Mouse (Mus musculus) neural tube, embryonic 13.5 days (tissue): ENCODE measurements at regions not wholly inside any gene's neighbourhood (a gene's known extent, or its start where the extent isn't known, plus 50 kb on each side); places are given as distances from the start of the nearest gene placed in this dataset.

ENCODE experiments used
- ATAC-seq: fragments of 200-750 bp; cut with Nextera tagmentation; 2 replicates; pipeline ENCODE4 v1.8.0; 2017; ENCODE audit warnings: low read depth, mild to moderate bottlenecking, moderate TSS enrichment, moderate library complexity
- H3K27ac ChIP-seq: fragments of 300-500 bp; sonication (generic); replicated peaks from 2 replicates; pipeline ENCODE4 v1.5.1; 2015; ENCODE audit warnings: moderate library complexity, mild to moderate bottlenecking, inconsistent platforms
- H3K27me3 ChIP-seq: fragments of 300-500 bp; sonication (generic); 2 replicates; pipeline ENCODE4 v1.6.1; 2015; ENCODE audit warnings: mild to moderate bottlenecking, inconsistent platforms
- H3K36me3 ChIP-seq: fragments of 300-500 bp; sonication (generic); 2 replicates; pipeline ENCODE4 v1.6.1; 2015; ENCODE audit warnings: mild to moderate bottlenecking, inconsistent platforms
- H3K4me1 ChIP-seq: fragments of 300-500 bp; sonication (generic); replicated peaks from 2 replicates; pipeline ENCODE4 v1.6.1; 2015; ENCODE audit warnings: inconsistent platforms
- H3K4me2 ChIP-seq: fragments of 300-500 bp; sonication (generic); 2 replicates; pipeline ENCODE4 v1.6.1; 2015; ENCODE audit warnings: inconsistent platforms, mild to moderate bottlenecking, moderate library complexity
- H3K4me3 ChIP-seq: fragments of 300-500 bp; sonication (generic); 2 replicates; pipeline ENCODE4 v1.5.1; 2015; ENCODE audit warnings: mild to moderate bottlenecking, inconsistent platforms
- H3K9ac ChIP-seq: fragments of 300-500 bp; sonication (generic); 2 replicates; pipeline ENCODE4 v1.6.1; 2015; ENCODE audit warnings: moderate library complexity, mild to moderate bottlenecking, inconsistent platforms
- H3K9me3 ChIP-seq: fragments of 300-500 bp; sonication (generic); 2 replicates; pipeline ENCODE4 v1.6.1; 2016; ENCODE audit warnings: inconsistent platforms
- WGBS: fragments of 180-500 bp; shearing (Covaris S2); methylation state at CpG from one replicate; pipeline ENCODE4 v1.1.7; 2015; 5-methylcytosine and 5-hydroxymethylcytosine counted together

DNA sequence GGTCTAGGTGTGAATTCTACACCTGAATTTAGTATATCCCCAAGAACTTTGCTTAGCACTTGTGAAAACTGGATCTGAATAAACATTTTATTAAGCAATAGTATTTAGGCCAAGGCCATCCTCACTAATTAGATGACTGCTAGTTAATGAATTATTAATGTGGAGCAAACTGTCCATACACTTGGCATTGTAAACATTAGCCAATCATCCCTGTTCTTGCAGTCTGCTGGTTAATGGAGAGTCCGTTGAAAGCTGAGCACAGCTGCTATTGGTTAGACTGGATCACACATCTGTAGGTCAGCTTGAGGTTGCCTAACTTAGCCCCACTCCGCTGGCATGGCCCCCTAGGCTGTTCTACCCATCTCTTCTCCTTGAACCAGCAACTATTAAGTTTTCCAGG is 826.2 kb upstream of the 4930452B06Rik start:
- H3K4me1 ChIP-seq: no peaks in the 10 kb centered on the region
- no peaks in the 10 kb centered on the region for H3K9me3 ChIP-seq
- no peaks in the 10 kb centered on the region for H3K36me3 ChIP-seq
- ATAC-seq: no peak
- H3K27ac ChIP-seq: no peak overlapping the region
- no peak overlapping the region for H3K4me3 ChIP-seq
- no peaks in the 10 kb centered on the region for H3K27me3 ChIP-seq
- 82% methylated on average over 2 of the region's 2 CpGs for WGBS
- H3K9ac ChIP-seq: no peak overlapping the region
- no peak overlapping the region for H3K4me2 ChIP-seq

DNA sequence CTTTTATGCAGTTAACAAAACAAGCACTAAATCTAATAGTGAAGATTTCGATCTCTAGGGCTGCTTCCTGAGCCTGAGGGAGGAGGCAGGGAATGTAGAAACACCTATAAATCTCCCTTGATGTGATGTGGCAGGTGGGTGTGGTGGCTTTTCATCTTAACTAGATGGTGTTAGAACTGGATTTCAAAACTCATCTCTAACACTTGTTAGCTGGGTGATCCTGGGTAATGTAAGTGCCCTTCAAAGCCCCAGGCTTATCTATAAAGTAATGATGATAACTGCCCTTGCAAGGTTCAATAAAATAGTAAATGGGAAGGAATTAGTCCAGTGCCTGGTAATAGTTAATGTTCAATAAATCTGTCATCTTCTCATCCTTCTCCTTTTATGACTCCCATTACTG is 822.5 kb upstream of the 4930452B06Rik start:
- Histone ChIP-seq H3K4me3 (no peak overlapping the region), H3K27ac (no peak overlapping the region), H3K4me2 (no peak overlapping the region), H3K27me3 (peaks cover 14% of the 10 kb centered on the region; the same call in 1 of the 2 replicates), H3K9me3 (no peaks in the 10 kb centered on the region), H3K9ac (no peak overlapping the region), H3K4me1 (no peaks in the 10 kb centered on the region), H3K36me3 (no peaks in the 10 kb centered on the region)
- 8% methylated on average over 1 of the region's 1 CpGs for WGBS
- ATAC-seq: no peak

DNA sequence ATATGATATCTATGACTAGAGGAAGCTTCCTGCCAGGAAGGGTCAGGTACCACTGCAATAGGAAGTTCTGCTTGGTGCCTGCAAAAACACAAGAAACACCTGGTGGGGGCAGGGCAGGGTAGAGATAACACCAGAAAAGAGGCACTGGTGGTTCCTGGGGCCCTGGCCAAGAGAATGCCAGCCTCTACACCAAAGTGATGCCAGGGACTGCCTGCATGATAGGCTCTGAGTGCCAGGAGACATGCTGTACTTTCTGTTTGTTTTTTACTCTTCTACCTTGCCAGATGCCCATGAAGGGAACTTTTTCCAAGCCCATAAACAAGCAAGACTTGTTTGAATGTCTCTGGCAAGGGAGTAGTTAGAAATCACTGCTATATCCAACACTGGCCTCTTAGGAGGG is 812.9 kb upstream of the 4930452B06Rik start:
- H3K9ac ChIP-seq: no peak overlapping the region
- H3K27me3 ChIP-seq: no peaks in the 10 kb centered on the region; the same call in 1 of the 2 replicates
- no peak overlapping the region for H3K4me2 ChIP-seq
- no peaks in the 10 kb centered on the region for H3K36me3 ChIP-seq
- no peak overlapping the region for H3K4me3 ChIP-seq
- no peaks in the 10 kb centered on the region for H3K4me1 ChIP-seq
- no peak overlapping the region for H3K27ac ChIP-seq
- H3K9me3 ChIP-seq: no peaks in the 10 kb centered on the region
- no peak for ATAC-seq

DNA sequence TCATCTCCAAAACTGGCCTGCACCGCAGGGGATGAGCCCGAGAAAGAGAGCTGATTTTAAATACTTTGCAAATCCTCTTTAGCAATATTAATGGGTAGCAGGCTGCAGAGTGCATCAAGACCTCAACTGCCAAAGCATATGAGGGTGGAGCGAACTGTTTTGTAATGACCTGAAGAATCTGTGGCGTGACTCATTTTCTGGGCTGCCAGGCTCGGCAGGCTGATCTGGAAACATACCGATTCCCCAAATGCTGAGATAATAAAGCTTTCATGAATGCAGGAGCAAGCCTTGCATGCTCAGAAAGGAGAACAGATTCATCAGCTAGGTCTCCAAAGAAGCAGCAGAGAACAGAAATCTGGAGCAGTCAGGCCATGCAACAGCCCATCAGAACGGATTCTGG is 809.1 kb upstream of the 4930452B06Rik start:
- Histone ChIP-seq H3K9me3 (no peaks in the 10 kb centered on the region), H3K4me1 (no peaks in the 10 kb centered on the region), H3K27ac (no peak overlapping the region), H3K4me3 (no peak overlapping the region), H3K4me2 (no peak overlapping the region), H3K9ac (no peak overlapping the region), H3K36me3 (no peaks in the 10 kb centered on the region), H3K27me3 (no peaks in the 10 kb centered on the region; the same call in 1 of the 2 replicates)
- 82% methylated on average over 7 of the region's 7 CpGs for WGBS
- ATAC-seq: no peak

DNA sequence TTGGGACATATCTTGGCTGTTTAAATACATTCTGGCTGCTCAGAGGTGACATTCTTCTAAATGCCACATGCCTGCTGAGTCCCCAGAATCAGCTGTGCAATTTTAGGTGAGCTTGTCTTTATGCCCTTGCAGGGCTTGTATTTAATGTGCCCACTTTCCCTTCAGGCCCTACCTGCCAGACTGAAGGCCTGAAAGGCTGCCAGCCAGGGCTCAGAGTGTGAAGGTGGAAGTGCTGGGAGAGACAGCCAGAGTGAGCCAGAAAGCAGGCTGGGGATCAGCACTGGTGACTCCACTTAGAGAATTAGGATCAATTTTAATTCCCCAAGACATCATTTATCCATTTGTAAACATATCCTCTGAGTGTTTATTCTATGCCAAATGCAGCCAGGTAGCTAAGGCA is 803.6 kb upstream of the 4930452B06Rik start:
- H3K4me2 ChIP-seq: no peak overlapping the region

GRCm38 (mm10) chr14:9468654-9469053 is 802.6 kb upstream of the 4930452B06Rik start:
- Histone ChIP-seq H3K27me3 (no peaks in the 10 kb centered on the region), H3K4me2 (no peak overlapping the region), H3K4me1 (no peaks in the 10 kb centered on the region), H3K4me3 (no peak overlapping the region), H3K9ac (no peak overlapping the region), H3K9me3 (no peaks in the 10 kb centered on the region), H3K27ac (no peak overlapping the region), H3K36me3 (no peaks in the 10 kb centered on the region)
- WGBS: 73% methylated on average over 3 of the region's 3 CpGs
- ATAC-seq: no peak

More for the DNA sequence above, 803.6 kb upstream of the 4930452B06Rik start:
- Histone ChIP-seq H3K27me3 (no peaks in the 10 kb centered on the region), H3K9ac (no peak overlapping the region), H3K27ac (no peak overlapping the region), H3K36me3 (no peaks in the 10 kb centered on the region), H3K4me1 (no peaks in the 10 kb centered on the region), H3K9me3 (no peaks in the 10 kb centered on the region), H3K4me3 (no peak overlapping the region)
- ATAC-seq: no peak

- Histone ChIP-seq H3K27me3 (no peaks in the 10 kb centered on the region), H3K4me2 (no peak overlapping the region), H3K4me3 (no peak overlapping the region), H3K9me3 (no peaks in the 10 kb centered on the region), H3K36me3 (no peaks in the 10 kb centered on the region), H3K27ac (no peak overlapping the region), H3K9ac (no peak overlapping the region), H3K4me1 (no peaks in the 10 kb centered on the region)
- no peak for ATAC-seq
- WGBS: 63% methylated on average over 7 of the region's 7 CpGs
Observed at GRCm38 (mm10) chr14:9467690-9468458, 801.8 kb upstream of the 4930452B06Rik start.

DNA sequence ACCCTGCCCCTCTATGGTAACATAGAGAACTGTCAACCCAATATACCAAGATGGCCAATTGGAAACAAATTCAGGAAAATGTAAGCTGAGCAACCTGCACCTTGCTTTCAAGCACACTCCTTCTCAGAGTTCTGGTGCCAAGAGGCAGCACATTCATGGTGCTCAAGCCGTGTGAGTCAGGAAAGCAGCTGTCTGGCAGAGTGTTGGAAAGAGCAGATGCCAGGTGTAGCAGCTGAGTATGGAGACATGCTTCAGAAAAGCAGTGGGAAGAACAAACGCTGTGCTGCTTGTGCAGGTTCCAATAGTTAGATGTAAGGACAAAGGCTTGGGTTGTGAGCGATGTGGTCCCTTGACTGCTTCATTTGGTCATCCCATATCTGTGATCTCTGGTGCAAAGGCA is 794.0 kb upstream of the 4930452B06Rik start:
- Histone ChIP-seq H3K36me3 (no peaks in the 10 kb centered on the region), H3K4me2 (no peak overlapping the region), H3K9me3 (no peaks in the 10 kb centered on the region), H3K4me1 (0 out of 2 replicates have a peak, but pooled peaks cover 4% of the 10 kb centered on the region), H3K4me3 (no peak overlapping the region), H3K27ac (no peak overlapping the region), H3K9ac (no peak overlapping the region), H3K27me3 (no peaks in the 10 kb centered on the region)
- WGBS: 96% methylated on average over 3 of the region's 3 CpGs
- no peak for ATAC-seq

- H3K27me3 ChIP-seq: no peaks in the 10 kb centered on the region
- no peak overlapping the region for H3K27ac ChIP-seq
- H3K4me3 ChIP-seq: no peak overlapping the region
- no peak for ATAC-seq
- no peaks in the 10 kb centered on the region for H3K9me3 ChIP-seq
- no peak overlapping the region for H3K4me2 ChIP-seq
- no peak overlapping the region for H3K9ac ChIP-seq
- 85% methylated on average over 2 of the region's 2 CpGs for WGBS
- no peaks in the 10 kb centered on the region for H3K36me3 ChIP-seq
- H3K4me1 ChIP-seq: 0 out of 2 replicates have a peak, but pooled peaks cover 4% of the 10 kb centered on the region
Observed at GRCm38 (mm10) chr14:9458856-9459255, 792.8 kb upstream of the 4930452B06Rik start.

- no peaks in the 10 kb centered on the region for H3K27me3 ChIP-seq
- no peaks in the 10 kb centered on the region for H3K9me3 ChIP-seq
- no peak for ATAC-seq
- no peaks in the 10 kb centered on the region for H3K36me3 ChIP-seq
- no peak overlapping the region for H3K4me2 ChIP-seq
- H3K27ac ChIP-seq: no peak overlapping the region
- H3K4me1 ChIP-seq: 0 out of 2 replicates have a peak, but pooled peaks cover 4% of the 10 kb centered on the region
- no peak overlapping the region for H3K9ac ChIP-seq
- H3K4me3 ChIP-seq: no peak overlapping the region
Observed at GRCm38 (mm10) chr14:9457801-9458495, 791.9 kb upstream of the 4930452B06Rik start.

- 0 out of 2 replicates have a peak, but pooled peaks cover 4% of the 10 kb centered on the region for H3K4me1 ChIP-seq
- H3K36me3 ChIP-seq: no peaks in the 10 kb centered on the region
- ATAC-seq: no peak
- H3K9ac ChIP-seq: no peak overlapping the region
- H3K27ac ChIP-seq: no peak overlapping the region
- H3K9me3 ChIP-seq: no peaks in the 10 kb centered on the region
- no peaks in the 10 kb centered on the region for H3K27me3 ChIP-seq
- H3K4me2 ChIP-seq: no peak overlapping the region
- WGBS: 90% methylated on average over 5 of the region's 5 CpGs
- no peak overlapping the region for H3K4me3 ChIP-seq
Observed at GRCm38 (mm10) chr14:9455986-9456385, 789.9 kb upstream of the 4930452B06Rik start.

- no peaks in the 10 kb centered on the region for H3K27me3 ChIP-seq
- WGBS: 54% methylated on average over 3 of the region's 3 CpGs
- no peak for ATAC-seq
- no peaks in the 10 kb centered on the region for H3K36me3 ChIP-seq
- no peak overlapping the region for H3K27ac ChIP-seq
- no peak overlapping the region for H3K4me3 ChIP-seq
- no peaks in the 10 kb centered on the region for H3K9me3 ChIP-seq
- no peak overlapping the region for H3K9ac ChIP-seq
- no peak overlapping the region for H3K4me2 ChIP-seq
- H3K4me1 ChIP-seq: no peaks in the 10 kb centered on the region
Observed at GRCm38 (mm10) chr14:9449942-9450341, 783.9 kb upstream of the 4930452B06Rik start.
